Mouse (Mus musculus) gastrocnemius, adult 2 months (tissue): Measurements from ENCODE around the gene Scamp1. TPM values are rescaled to one million over a fixed set of nuclear protein-coding genes. Genes with fewer than 3 reads are reported as not detected.
A peak's percentile ranks its signal among the peaks of the same experiment; 100 is the strongest.

ENCODE experiments used
- DNase-seq: peaks from one replicate; pipeline ENCODE4 v3.0.0; 2022
- H3K27ac ChIP-seq: fragments of 200-600 bp; 2 replicates; pipeline ENCODE4 v1.8.1; 2022; ENCODE audit warnings: mild to moderate bottlenecking
- H3K4me3 ChIP-seq: fragments of 200-600 bp; 2 replicates; pipeline ENCODE4 v1.8.1; 2022; ENCODE audit warnings: mild to moderate bottlenecking, moderate library complexity
- CTCF ChIP-seq: fragments of 200-600 bp; IDR thresholded peaks from 2 replicates; pipeline ENCODE4 v1.8.1; 2022; ENCODE audit warnings: antibody characterized with exemption, mild to moderate bottlenecking, moderate library complexity
- intact Hi-C: fragments of 180-260 bp; cut with DNase I; formaldehyde crosslinking; loops from one replicate; pipeline ENCODE4 v1.15.1; 2025
- total RNA-seq, 2 experiments: library from RNA; stranded (reverse); gene quantifications; 2 replicates each; pipeline ENCODE4 v1.2.3; 2021

The Scamp1 gene
- total RNA-seq, 2 experiments from 2014 or later: 16.6 to 20.3 TPM

- no peak overlapping the region for H3K4me3 ChIP-seq
- intact Hi-C loops: no loop called here
- H3K27ac ChIP-seq: no peak overlapping the region
- TF ChIP-seq CTCF: no peak
- no peak for DNase-seq
Observed at GRCm38 (mm10) chr13:94300946-94301538, 15.4 kb upstream of the Scamp1 start.

- Histone ChIP-seq H3K27ac (no peak overlapping the region), H3K4me3 (no peak overlapping the region)
- intact Hi-C loops: no loop called here
- no peak for DNase-seq
- no peak for TF ChIP-seq CTCF
Observed at GRCm38 (mm10) chr13:94300232-94300631, 14.6 kb upstream of the Scamp1 start.

GRCm38 (mm10) chr13:94298401-94298800 is 12.7 kb upstream of the Scamp1 start:
- Histone ChIP-seq H3K27ac (no peak overlapping the region), H3K4me3 (no peak overlapping the region)
- peak; percentile 78 for DNase-seq
- intact Hi-C loops: no loop called here
- no peak for TF ChIP-seq CTCF

- TF ChIP-seq CTCF: no peak
- no peak for DNase-seq
- no peak overlapping the region for H3K27ac ChIP-seq
- H3K4me3 ChIP-seq: no peak overlapping the region
- intact Hi-C loops: no loop called here
Observed at GRCm38 (mm10) chr13:94296371-94296770, 10.7 kb upstream of the Scamp1 start.

- intact Hi-C loops: no loop called here
- TF ChIP-seq CTCF: no peak
Observed at GRCm38 (mm10) chr13:94295922-94296321, 10.3 kb upstream of the Scamp1 start.

GRCm38 (mm10) chr13:94294886-94295285 is 9.2 kb upstream of the Scamp1 start:
- intact Hi-C loops: no loop called here

More at GRCm38 (mm10) chr13:94295922-94296321, 10.3 kb upstream of the Scamp1 start:
- no peak for DNase-seq
- H3K27ac ChIP-seq: no peak overlapping the region
- H3K4me3 ChIP-seq: no peak overlapping the region

GRCm38 (mm10) chr13:94293911-94294310 is 8.3 kb upstream of the Scamp1 start:
- no peak overlapping the region for H3K27ac ChIP-seq
- intact Hi-C loops: no loop called here
- H3K4me3 ChIP-seq: no peak overlapping the region
- TF ChIP-seq CTCF: no peak
- DNase-seq: no peak

More at GRCm38 (mm10) chr13:94294886-94295285, 9.2 kb upstream of the Scamp1 start:
- no peak for DNase-seq
- no peak overlapping the region for H3K27ac ChIP-seq
- TF ChIP-seq CTCF: no peak
- no peak overlapping the region for H3K4me3 ChIP-seq

- intact Hi-C loops: no loop called here
- TF ChIP-seq CTCF: no peak
- no peak for DNase-seq
- Histone ChIP-seq H3K27ac (peak overlapping the region; percentile 95; the same call in 1 of the 2 replicates), H3K4me3 (peak overlapping the region; percentile 99)
Observed at GRCm38 (mm10) chr13:94286195-94286594, 538 bp upstream of the Scamp1 start.

- TF ChIP-seq CTCF: no peak
- DNase-seq: peak; percentile 78
- intact Hi-C loops: loop anchor here (1.0 kb wide), 1 partner anchor 74 kb away; the partner anchor contains the start of gene Ap3b1
Observed at GRCm38 (mm10) chr13:94284543-94285269, 951 bp downstream of the Scamp1 start.

GRCm38 (mm10) chr13:94279420-94279819 is 6.2 kb downstream of the Scamp1 start:
- Histone ChIP-seq H3K27ac (no peak overlapping the region), H3K4me3 (no peak overlapping the region)
- TF ChIP-seq CTCF: no peak
- DNase-seq: no peak
- intact Hi-C loops: no loop called here

More at GRCm38 (mm10) chr13:94284543-94285269, 951 bp downstream of the Scamp1 start:
- peak overlapping the region; percentile 99 for H3K4me3 ChIP-seq
- peak overlapping the region; percentile 95 for H3K27ac ChIP-seq

- Histone ChIP-seq H3K27ac (no peak overlapping the region), H3K4me3 (no peak overlapping the region)
- DNase-seq: no peak
- intact Hi-C loops: no loop called here
- TF ChIP-seq CTCF: no peak
Observed at GRCm38 (mm10) chr13:94271284-94271683, 14.4 kb downstream of the Scamp1 start.

GRCm38 (mm10) chr13:94268201-94268600 is 17.5 kb downstream of the Scamp1 start:
- Histone ChIP-seq H3K4me3 (no peak overlapping the region), H3K27ac (no peak overlapping the region)
- intact Hi-C loops: no loop called here
- no peak for DNase-seq
- TF ChIP-seq CTCF: no peak

- Histone ChIP-seq H3K27ac (no peak overlapping the region), H3K4me3 (no peak overlapping the region)
- DNase-seq: no peak
- TF ChIP-seq CTCF: no peak
- intact Hi-C loops: no loop called here
Observed at GRCm38 (mm10) chr13:94267190-94267589, 18.5 kb downstream of the Scamp1 start.

GRCm38 (mm10) chr13:94266530-94266929 is 19.1 kb downstream of the Scamp1 start:
- intact Hi-C loops: no loop called here
- Histone ChIP-seq H3K27ac (no peak overlapping the region), H3K4me3 (no peak overlapping the region)
- no peak for TF ChIP-seq CTCF
- no peak for DNase-seq
